Mouse (Mus musculus): ENCODE results near the gene Fgf4.

Gene Fgf4

GRCm38 (mm10) chr7:144847067-144847466 is at the start of gene Fgf4:
TSS of gene Fgf4 (plus strand) at chr7:144847367.
- no peak for DNase-seq (ENCODE audit: low spot score in 2 of 2)

- DNase-seq (ENCODE audit: low spot score in 2 of 2), result peak in 1 of 2 experiments; percentile 9
Observed at GRCm38 (mm10) chr7:144798471-144798870, 48.7 kb upstream of the Fgf4 start.

DNA sequence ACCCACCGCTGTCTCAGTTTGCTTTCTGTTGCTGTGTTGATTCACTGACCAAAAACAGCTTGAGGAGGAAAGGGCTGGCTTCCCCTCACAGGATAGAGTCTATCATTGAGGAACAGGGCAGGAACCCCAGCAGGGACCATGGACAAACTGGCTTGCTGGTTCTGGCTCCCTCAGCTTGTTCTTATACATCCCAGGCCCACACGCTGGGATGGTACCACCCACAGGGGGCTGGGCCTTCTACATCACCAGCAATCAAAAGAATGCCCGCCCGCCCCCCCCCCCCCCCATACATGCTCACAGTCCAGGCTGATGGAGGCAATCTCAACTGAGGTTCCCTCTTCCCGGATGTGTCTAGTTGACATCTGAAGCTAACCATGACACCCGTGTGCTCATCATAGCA is 40.1 kb upstream of the Fgf4 start:
- no peak for DNase-seq (ENCODE audit: low spot score in 2 of 2)

GRCm38 (mm10) chr7:144807976-144808577 is 39.1 kb upstream of the Fgf4 start:
- no peak for DNase-seq (ENCODE audit: low spot score in 2 of 2)

DNA sequence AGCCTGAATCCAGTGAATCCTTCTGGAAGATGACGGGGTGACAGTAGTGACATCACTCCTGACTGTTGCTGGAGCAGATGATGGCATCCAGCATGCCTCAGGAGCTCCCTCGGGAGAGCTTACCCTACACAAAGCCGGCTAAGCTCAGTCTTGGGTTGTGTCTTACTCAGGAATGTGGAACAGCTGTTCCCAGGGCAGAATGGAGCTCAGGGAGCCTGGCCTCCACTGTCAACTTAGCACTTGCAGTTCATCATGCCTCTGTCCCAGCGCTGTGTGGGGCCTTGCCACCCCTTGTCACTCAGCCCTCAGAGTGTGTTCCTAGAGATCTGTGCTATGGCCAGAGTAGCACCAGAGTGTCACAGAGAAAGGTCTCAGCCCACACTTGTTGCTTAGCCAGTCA is 35.6 kb upstream of the Fgf4 start:
- no peak for DNase-seq (ENCODE audit: low spot score in 2 of 2)

- DNase-seq (ENCODE audit: low spot score in 2 of 2), result no peak
Observed at GRCm38 (mm10) chr7:144821901-144822300, 25.3 kb upstream of the Fgf4 start.

- DNase-seq (ENCODE audit: low spot score in 2 of 2), result no peak
Observed at GRCm38 (mm10) chr7:144823988-144824387, 23.2 kb upstream of the Fgf4 start.

DNA sequence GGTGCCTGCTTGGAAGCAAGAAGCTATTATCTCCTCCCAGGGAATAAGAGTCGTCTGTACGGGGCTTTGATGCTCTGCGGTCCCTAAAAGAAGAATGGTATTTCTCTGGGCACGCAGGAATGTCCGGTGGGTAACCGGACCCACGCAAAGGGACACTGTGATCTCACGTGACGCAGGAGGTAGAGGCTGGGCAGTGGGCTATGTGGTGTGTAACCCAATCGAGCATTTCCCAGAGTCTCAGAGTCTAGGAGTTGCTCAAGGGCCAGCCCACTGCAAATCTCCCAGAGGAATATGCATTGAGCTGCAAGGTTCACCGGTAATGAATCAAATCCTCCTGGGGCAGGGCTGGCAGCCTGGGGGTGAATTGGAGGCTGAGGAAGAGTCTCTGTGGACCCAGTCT is 18.8 kb upstream of the Fgf4 start:
- no peak for DNase-seq (ENCODE audit: low spot score in 2 of 2)

- no peak for DNase-seq (ENCODE audit: low spot score in 2 of 2)
Observed at GRCm38 (mm10) chr7:144837891-144838488, 9.2 kb upstream of the Fgf4 start, which contains the start of gene Fgf3. TSS of gene Fgf3 (plus strand) at chr7:144838083.

DNA sequence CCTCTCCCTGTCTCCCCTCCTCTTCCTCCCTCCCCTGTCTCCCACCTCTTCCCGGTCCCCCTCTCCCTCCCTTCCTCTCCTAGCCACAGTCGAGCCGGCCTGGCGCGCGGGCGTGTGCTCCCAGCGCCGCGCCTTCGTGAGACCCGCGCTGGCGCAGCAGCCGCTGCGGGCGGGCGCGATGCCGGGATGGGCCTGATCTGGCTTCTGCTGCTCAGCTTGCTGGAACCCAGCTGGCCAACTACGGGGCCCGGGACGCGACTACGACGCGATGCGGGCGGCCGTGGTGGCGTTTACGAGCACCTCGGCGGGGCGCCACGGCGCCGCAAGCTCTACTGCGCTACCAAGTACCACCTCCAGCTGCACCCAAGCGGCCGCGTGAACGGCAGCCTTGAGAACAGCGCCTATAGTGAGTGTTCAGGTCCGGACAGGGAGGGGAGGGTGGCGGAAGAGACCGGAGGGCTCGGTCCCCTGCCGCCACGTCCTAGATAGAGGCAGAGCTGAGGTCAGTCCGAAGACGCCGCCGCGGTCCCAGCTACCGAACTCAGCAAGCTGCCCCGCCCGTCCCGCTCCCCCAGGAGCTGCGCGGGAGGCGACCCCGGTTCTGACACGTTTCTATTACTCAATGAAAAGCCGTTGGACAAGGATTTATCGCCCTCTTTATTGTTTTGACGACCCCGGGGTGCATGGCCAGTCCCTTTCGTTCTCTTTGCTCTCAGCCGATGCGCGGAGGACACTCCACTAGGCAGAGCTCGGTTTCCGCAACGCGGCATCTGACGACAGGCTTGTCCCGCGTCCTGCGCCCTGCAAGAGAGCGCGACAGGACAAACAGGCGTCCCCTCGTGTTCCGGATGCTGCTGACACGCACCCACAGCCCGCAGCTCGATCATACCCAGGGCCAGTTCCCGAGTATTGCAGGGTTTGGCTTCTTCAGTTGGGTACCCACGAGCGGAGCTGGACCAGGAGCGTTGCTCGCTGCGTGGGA is 8.4 kb upstream of the Fgf4 start:
- no peak for DNase-seq (ENCODE audit: low spot score in 2 of 2)

DNA sequence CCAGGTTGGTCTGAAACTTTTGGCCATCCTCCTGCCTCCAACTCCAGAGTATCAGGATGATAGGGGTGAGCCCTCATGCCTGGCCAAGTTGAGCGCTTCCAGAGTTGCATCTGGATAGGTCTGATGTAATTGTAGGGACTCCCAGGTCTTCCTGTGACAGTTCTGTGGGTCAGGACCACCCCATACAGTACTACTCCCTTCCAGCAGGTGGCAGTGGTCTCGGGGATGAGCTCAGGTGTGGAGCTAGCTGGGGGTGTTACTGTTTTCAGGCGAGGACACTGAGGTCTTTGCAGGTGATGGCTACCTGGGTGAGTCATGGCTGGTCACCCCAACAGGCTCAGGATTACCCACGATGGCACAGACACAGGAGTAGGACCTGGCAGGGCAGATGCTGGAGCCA is 1.0 kb upstream of the Fgf4 start:
- no peak for DNase-seq (ENCODE audit: low spot score in 2 of 2)

DNA sequence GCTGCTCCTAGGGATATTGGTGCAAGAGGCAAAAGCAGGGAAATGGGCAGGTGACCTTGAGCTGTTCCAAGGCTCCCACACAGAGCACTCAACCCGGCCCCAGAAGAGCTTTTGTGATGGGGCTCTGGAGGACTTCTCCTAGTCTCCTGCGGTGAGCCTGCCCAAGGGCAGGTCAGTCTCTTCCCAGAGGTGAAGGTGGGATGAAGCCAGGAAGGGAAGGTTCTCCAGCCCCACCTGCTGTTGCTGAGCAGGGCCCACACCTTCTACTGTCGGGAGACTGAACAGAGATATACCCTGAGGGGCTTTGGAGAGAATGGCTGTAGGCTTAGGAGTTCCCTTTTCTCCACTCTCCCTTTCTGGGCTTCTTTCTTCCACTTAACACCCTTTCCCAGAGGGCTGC is 4.2 kb downstream of the Fgf4 start:
- DNase-seq (ENCODE audit: low spot score in 2 of 2), result no peak

- no peak for DNase-seq (ENCODE audit: low spot score in 2 of 2)
Observed at GRCm38 (mm10) chr7:144854966-144855365, 7.8 kb downstream of the Fgf4 start.

DNA sequence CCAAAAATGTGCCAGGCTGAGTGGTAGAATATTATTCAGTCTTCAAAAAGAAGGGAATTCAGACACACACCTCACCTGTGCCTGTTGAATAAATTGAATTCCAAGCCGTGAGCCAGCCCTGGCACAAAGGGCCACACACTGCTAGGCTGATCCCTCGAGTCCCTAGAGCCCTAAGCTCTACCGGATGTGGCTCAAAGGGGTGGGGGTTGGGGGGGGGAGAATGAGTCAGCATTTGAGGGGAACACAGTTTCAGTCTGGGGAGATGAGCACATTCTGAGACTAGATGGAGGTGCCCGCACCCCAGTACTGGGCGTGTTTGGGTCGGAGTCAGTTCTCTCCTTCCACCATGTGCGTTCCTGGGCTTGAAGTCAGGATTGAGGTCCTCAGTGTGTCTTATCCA is 10.0 kb downstream of the Fgf4 start:
- DNase-seq (ENCODE audit: low spot score in 2 of 2), result no peak

DNA sequence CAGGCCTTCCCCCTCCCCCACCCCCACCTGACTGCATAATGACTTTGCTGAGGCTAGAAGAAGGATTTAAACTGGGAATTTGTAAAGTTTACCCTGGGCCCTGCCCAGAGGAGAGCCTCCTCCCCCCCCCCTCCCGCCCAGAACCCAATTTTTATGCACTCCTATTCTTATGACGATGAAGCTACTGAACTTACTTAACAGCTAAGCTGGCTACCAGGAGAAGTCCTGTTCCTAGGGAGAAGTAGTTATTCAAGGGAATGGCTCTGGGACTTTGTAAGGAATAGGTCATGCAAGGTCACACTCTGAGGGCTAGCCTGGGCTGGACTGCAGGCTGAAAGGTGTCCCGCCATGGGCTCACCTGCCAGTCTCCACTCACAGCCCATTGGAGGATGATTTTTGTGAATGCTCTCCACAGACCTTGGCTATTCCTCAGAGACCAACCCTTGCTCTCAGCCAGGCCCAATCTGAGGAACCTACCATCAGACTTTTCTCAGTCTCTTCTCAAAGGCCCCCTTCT is 10.7 kb downstream of the Fgf4 start:
- no peak for DNase-seq (ENCODE audit: low spot score in 2 of 2)

DNA sequence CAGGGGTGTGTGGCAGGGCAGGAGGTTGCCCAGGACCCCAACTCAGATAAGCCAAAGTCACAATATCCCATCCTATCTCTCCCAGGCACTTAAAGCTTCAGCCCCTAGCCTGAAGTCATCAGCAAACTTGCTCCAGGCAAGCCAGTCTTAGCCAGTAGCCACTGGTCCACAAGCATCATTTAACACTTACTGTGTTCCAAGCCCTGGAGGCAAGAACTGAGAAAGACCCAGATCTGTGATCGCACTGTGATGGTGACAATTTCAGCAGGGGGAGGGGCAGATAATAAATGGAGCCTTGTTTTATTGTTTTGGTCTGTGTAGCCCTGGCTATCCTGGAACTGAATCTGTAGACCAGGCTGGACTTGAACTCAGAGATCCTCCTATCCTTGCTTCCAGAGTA is 11.5 kb downstream of the Fgf4 start:
- DNase-seq (ENCODE audit: low spot score in 2 of 2), result no peak

- DNase-seq (ENCODE audit: low spot score in 2 of 2), result no peak
Observed at GRCm38 (mm10) chr7:144861056-144861768, 14.0 kb downstream of the Fgf4 start.

DNA sequence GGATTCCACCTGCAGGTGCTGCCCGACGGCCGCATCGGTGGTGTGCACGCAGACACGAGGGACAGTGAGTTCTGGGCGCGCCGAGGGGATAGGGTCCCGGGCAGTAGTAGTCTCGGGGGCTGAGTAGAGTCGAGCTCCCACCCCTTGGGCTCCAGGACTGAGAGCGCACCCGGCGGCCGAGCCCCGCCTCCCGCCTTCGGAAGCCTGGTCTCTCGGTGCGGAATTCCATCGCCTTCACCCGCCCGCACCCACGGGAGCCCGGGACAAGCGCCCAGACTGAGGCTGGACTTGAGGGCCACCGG is 14.6 kb downstream of the Fgf4 start:
- no peak for DNase-seq (ENCODE audit: low spot score in 2 of 2)

DNA sequence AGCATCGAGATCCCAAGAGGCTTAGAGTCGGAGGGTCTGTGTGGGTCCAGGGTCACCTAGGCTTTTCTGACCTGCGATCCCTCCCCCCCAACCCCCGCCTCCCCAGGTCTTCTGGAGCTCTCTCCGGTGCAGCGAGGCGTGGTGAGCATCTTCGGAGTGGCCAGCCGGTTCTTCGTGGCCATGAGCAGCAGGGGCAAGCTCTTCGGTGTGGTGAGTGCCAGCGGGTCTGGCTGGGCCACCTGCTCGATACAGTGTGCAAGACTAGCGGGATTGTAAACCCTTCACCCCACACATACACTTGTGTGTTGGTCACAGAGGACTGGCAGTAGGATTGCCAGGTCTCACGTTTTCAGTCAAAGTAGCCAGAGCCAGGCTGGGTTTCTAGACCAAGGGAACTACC is 15.0 kb downstream of the Fgf4 start:
- no peak for DNase-seq (ENCODE audit: low spot score in 2 of 2)

DNA sequence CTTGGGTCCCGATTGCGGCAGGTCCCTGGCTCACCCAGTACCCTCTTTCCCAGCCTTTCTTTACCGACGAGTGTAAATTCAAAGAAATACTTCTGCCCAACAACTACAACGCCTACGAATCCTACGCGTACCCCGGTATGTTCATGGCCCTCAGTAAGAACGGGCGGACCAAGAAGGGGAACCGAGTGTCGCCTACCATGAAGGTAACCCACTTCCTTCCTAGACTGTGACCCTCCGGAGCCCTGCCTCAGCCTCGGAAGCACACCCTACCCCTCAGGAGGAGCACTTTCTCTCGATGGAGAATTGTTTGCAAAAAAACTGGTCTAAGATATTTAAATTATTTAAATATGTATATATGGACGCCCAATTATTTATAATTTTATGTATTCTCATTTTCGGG is 15.5 kb downstream of the Fgf4 start:
- DNase-seq (ENCODE audit: low spot score in 2 of 2), result no peak

DNA sequence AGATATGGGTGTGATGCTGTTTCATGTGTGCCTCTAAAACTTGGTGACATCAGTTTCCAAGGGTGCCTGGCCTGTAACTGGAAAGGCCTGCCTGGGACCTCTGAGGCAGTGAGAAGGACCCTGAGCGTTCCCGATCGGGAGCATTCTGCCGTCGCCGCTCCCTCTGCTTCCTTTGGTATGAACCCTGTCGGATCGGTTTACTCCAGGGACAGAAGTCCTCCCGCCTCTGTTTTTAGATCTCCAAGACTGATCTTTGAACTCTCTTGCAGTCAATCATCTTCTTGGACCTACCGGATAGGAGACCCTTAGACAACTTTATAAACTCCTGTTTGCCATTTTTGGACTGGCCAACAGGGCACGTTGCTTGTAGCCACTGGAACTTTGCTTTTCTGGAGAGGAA is 16.0 kb downstream of the Fgf4 start:
- DNase-seq (ENCODE audit: low spot score in 2 of 2), result no peak

DNA sequence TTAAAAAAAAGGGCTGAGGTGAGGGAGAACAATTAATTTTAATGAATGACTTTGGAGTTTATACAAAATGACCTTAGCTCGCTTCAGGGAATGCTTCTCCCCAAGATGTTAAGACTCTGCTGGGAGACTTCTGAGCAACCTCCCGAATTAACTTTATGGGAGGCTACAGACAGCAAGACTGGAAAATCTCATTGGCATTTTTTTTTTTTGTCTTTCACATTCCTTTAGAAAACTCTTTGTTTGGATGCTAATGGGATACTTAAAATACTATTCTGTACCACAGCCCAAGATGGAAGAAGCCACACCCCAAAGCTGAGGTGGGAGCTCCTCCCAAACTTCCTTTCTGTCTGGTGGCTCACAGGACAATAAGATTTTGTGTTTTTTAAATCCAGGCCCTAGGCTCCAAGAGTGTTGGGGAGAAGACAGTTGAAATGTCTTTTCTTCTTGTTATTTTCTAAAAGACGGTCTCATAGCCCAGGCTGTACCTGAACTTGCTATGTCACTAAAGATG is 17.0 kb downstream of the Fgf4 start:
- DNase-seq (ENCODE audit: low spot score in 2 of 2), result no peak

All from frontal cortex, postnatal 25 days (tissue).